Mouse (Mus musculus) thymus, postnatal 14 days (tissue): ENCODE measurements around the gene Ambra1.
A peak's percentile ranks its signal among the peaks of the same experiment; 100 is the strongest.

ENCODE experiments used
- DNase-seq: peaks from one replicate; pipeline ENCODE4 v3.0.0; 2021

Gene Ambra1

DNA sequence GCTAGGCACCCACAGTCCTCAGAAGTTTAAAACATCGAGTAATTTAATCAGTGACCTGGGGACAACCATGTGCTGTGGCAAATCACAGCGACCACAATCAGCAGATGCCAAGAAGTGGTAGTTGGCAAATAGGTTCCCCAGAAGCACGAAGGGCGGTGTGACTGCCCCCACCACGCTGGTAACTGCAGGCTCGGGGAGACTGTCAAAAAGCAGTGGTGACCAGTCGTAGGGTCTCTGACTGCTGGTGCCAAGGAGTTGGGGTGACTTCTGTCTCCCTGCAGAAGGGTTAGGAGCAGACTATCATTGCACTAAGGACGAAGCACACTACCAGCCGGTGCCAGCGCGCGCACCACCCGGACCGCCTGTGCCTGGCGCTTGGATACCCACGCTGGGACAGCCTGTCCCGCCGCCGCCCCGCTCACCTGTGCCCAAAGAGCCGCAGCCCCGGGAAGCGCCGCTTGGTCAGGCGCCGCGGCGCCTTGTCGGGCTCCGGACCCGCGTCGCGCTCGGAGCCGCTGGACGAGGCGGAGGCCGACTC is 233.0 kb downstream of the Ambra1 start:
- DNase-seq: peak; percentile 61

DNA sequence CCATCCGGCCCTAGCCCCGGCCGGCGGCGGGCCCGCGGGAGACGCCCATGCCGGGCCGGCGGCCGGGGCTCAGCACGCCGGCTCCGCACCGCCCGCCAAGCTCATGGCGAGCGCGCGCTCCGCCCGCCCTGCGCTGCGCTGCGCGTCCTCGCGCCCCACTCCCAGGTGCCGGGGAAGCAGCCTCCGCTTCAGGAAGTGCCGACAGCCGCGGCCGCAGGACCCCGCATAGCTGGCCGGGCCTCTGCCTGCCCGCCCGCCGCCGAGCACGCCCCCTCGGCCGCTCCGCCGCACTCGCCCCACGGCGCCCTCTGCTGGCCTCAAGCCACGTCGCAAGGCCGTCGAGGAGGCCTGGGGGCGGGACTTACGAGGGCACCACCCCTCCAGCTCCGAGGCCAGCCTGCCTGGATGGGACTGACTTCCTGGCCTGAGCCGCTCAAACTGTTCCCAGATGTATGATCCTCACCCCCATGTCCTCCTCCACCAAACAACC is 233.6 kb downstream of the Ambra1 start:
- peak; percentile 96 for DNase-seq

DNA sequence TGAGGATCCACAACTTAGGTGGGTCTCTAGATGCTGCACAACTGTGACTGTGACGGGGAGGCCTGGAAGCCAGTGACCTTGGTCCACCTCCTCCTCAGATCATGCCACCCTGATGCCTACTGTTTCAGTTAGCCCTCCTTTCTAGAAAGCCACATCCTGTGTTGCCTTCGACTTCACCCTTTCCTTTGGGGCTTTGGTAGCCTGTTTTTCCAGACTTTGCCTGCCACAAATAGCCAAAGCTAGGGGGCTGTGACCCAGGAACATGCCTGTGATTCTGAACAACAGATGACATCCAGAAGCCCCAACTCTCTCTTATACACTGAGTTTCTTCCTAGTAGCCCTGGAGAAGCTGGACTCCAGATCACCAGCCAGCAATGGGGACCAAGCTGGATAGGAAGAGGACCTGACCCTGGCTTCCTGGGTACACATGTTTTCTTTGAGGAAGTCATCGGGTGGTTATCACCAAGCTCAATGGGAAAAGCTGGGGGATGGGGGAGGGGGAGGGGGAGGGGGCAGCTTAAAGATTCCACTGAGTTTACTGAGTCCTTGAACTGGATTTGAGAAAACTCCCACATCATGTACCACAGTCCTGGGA is 234.8 kb downstream of the Ambra1 start:
- peak; percentile 16 for DNase-seq

DNA sequence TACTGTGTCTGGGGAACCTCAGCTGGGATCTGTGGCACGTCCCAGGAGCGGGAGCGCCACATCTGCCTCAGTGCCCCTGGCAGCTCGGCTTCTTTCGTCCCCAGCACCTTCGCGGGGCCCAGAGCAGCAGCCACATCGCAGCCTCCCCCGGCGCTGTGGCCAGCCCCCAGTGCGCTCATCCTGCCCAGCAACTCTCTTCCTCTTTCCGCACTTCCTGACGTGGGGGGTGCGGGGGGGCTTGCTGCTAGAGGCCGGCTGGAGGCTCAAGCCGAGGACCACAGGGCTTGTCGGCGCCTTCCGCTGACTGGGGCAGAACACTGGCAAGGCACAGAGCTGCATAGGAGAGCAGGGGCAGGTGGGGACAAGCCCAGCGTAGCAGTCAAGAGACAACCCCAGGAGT is 235.5 kb downstream of the Ambra1 start:
- DNase-seq: peak; percentile 67

DNA sequence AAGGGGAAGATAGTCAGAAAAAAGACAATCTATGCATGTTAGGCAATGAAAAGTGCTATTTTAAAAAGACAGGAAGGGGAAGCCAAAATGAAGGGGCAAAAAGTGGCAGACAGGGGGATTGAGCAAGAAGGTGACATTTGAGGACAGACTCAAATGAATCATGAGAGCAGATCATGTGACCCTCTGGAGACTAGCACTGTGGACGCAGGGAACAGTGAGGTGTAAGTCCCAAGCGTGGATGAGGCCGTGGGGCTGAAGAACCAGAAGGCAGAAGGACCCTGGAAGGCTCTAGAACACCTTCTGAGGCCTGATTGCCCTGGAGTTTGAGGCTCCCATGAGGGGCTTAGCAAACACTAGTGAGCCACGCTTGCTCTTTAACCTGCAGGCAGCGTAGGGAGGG is 236.4 kb downstream of the Ambra1 start:
- no peak for DNase-seq

DNA sequence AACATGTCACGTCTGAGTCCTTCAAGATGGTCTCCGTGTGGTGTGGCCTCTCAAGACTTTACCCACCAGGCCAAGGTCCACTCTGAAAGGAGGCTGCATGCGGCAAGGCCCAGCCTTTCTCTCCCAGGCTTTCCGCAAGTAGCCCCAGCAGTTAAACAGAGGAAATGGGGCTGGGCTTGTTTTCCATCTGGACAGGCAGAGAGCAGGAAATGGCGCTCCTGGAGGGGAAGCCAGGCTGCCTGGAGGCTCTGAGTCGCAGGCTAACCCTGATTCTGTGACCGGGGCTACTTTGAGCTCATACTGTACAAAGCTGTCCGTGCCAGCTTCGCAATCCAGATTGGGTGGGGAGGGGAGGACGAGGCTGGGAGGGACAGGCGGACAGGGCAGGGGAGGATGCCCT is 238.0 kb downstream of the Ambra1 start:
- DNase-seq: no peak
